Mouse (Mus musculus) liver, postnatal 0 days (tissue): ENCODE measurements around the gene Zfp991. TPM values are rescaled to one million over a fixed set of nuclear protein-coding genes. Genes with fewer than 3 reads are reported as not detected.
A peak's percentile ranks its signal among the peaks of the same experiment; 100 is the strongest.
"Not testable (repeated sequence)": the region's sequence is repeated elsewhere in the genome, so short reads cannot be mapped to it uniquely, and the experiment has no call there.

ENCODE experiments used
- ATAC-seq: fragments of 200-750 bp; cut with Nextera tagmentation; 2 replicates; pipeline ENCODE4 v1.8.0; 2017; ENCODE audit warnings: mild to moderate bottlenecking, moderate library complexity
- DNase-seq: peaks from one replicate; pipeline ENCODE4 v3.0.0-alpha.2; 2016
- H3K27ac ChIP-seq: fragments of 300-500 bp; sonication (generic); 2 replicates; pipeline ENCODE4 v1.5.1; 2014; ENCODE audit warnings: antibody characterized with exemption, moderate library complexity, mild to moderate bottlenecking, low read depth
- H3K27me3 ChIP-seq: fragments of 300-500 bp; sonication (generic); 2 replicates; pipeline ENCODE4 v1.6.1; 2014; ENCODE audit warnings: low read length, control low read depth, mixed read lengths; ENCODE audit not compliant: insufficient read depth
- H3K36me3 ChIP-seq: fragments of 300-500 bp; sonication (generic); replicated peaks from 2 replicates; pipeline ENCODE4 v1.6.1; 2014; ENCODE audit warnings: mild to moderate bottlenecking, control low read depth, low read length, moderate library complexity, mixed read lengths; ENCODE audit not compliant: insufficient read depth
- H3K4me1 ChIP-seq: fragments of 300-500 bp; sonication (generic); 2 replicates; pipeline ENCODE4 v1.6.1; 2014; ENCODE audit warnings: antibody characterized with exemption, mild to moderate bottlenecking, control low read depth; ENCODE audit not compliant: insufficient read depth
- H3K4me2 ChIP-seq: fragments of 300-500 bp; sonication (generic); 2 replicates; pipeline ENCODE4 v1.6.1; 2014; ENCODE audit warnings: low read depth, mild to moderate bottlenecking, low read length, moderate library complexity, mixed read lengths
- H3K4me3 ChIP-seq: fragments of 300-500 bp; sonication (generic); 2 replicates; pipeline ENCODE4 v1.5.1; 2014; ENCODE audit warnings: low read depth, low read length
- H3K9ac ChIP-seq: fragments of 300-500 bp; sonication (generic); replicated peaks from 2 replicates; pipeline ENCODE4 v1.6.1; 2014; ENCODE audit warnings: mild to moderate bottlenecking, moderate library complexity
- H3K9me3 ChIP-seq: fragments of 300-500 bp; sonication (generic); 2 replicates; pipeline ENCODE4 v1.6.1; 2016; ENCODE audit warnings: mild to moderate bottlenecking, control low read depth, low read length, mixed read lengths
- CTCF ChIP-seq: sonication (generic); IDR thresholded peaks from 2 replicates; pipeline ENCODE4 v1.5.1; 2016; ENCODE audit warnings: antibody characterized with exemption, low read depth
- WGBS: fragments of 180-500 bp; shearing (Covaris S2); extraction: QIAGEN DNeasy Blood & Tissue Kit; methylation state at CpG from one replicate; pipeline ENCODE4 v1.1.7; 2014; ENCODE audit not compliant: insufficient replicate concordance; 5-methylcytosine and 5-hydroxymethylcytosine counted together
- polyA plus RNA-seq: library from polyadenylated mRNA; unstranded; fragments of >200 nt; fragmentation: Nextera tagmentation; extraction: Ambion mirVana; gene quantifications from 2 replicates; pipeline ENCODE4 v1.2.1, GENCODE M21; 2015

The Zfp991 gene
- polyA plus RNA-seq: 2.0 and 2.2 TPM in 2 replicates

DNA sequence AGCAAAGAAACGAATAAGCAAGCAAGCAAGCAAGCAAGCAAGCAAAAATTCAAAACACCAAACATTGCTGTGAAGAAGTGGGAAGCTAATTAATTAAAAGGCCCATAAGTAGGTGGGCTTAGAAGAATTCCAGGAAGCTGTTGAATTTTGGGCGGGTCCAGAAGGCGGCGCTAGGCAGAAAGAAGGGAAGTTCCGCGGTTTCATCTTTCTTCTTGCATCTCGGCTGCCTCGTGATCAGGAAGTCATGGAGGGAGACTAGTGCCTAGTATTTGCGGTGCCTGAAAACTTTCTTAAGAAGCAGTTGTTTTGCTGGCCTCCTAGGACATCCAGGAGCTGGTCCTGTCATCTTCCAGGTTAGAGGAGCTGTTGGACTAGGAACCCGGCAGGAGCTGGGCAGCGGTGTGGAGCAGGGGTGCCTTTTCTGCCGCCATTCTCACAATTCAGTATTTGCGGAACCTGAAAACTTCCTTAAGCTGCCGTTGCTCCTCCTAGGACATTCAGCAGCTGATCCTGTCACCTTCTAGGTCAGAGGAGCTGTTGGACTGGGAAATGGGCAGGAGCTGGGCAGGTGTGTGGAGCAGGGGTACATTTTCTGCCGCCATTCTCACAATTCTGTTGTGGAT is at the start of gene Zfp991:
Zfp991 (plus strand) TSS at position 202 of the 623 bp plus-strand sequence.
- not testable (repeated sequence) for H3K9me3 ChIP-seq, H3K36me3 ChIP-seq, H3K27ac ChIP-seq, DNase-seq, H3K9ac ChIP-seq, H3K4me2 ChIP-seq, H3K4me1 ChIP-seq, ATAC-seq, H3K27me3 ChIP-seq, H3K4me3 ChIP-seq
- 29% methylated on average over 2 of the region's 15 CpGs for WGBS

DNA sequence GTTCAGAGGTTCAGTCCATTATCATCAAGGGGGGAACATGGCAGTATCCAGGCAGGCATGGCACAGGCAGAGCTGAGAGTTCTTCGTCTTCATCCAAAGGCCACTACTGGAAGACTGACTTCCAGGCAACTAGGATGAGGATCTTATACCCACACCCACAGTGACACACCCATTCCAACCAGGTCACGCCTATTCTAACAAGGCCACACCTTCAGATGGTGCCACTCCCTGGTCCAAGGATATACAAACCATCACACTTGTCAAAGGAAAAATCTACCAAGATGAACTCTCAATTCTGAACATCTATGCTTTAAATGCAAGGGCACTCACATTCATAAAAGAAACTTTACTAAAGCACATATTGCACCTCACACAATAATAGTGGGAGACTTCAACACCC is 36.2 kb upstream of the Zfp991 start:
- DNase-seq, H3K4me2 ChIP-seq, H3K27me3 ChIP-seq, H3K9ac ChIP-seq, ATAC-seq, H3K4me1 ChIP-seq, H3K36me3 ChIP-seq, H3K27ac ChIP-seq, H3K4me3 ChIP-seq, H3K9me3 ChIP-seq: not testable (repeated sequence)
- 49% methylated on average over 2 of the region's 2 CpGs for WGBS

DNA sequence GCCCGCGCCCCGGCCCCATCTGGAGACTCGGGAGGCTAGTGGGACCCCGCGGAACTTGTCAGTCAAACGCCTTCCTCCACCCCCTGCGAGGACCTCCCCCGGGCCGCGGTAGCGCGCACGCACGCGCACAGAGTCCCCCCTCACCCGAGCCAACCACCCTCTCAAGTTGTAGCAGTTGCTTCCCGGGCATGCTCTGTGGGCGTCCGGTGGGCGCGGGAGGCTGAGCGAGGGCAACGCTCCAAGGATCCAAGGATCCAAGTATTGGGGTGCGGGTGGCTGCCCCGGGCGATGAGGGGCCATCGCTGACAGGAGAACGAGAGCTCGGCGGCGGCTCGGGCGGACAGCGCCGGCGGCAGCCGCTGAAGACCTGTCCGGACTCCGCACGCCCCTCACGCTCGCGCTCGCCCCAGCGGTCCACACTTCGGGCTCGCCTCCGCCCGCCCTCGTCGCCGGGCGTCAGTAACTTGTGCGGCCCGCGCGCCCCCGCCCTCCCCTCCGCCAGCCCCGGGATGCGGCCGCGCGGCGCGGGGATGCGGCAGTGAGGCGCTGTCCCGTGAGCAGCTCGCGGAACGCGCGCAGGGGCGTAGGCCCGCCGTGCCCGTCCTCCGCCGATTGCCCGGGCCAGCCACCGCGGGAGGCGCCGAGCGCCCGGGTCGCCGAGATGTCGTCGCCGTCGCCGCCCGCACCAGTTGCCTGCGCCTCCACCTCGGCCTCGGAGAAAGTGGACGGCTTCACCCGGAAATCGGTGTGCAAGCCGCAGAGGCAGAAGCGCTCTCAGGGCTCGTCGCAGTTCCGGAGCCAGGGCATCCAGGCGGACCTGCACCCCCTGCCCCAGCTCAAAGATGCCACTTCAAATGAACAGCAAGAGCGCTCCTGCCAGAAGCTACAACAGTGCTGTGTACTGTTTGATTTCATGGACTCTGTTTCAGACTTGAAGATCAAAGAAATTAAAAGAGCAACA is 29.9 kb upstream of the Zfp991 start:
- peak overlapping the region; percentile 63 for H3K4me2 ChIP-seq
- peak overlapping the region; percentile 35 for H3K4me3 ChIP-seq
- H3K9me3 ChIP-seq, ATAC-seq, H3K36me3 ChIP-seq, H3K27me3 ChIP-seq, H3K9ac ChIP-seq, DNase-seq, H3K4me1 ChIP-seq, H3K27ac ChIP-seq: not testable (repeated sequence)
- WGBS: 3% methylated on average over 51 of the region's 109 CpGs

DNA sequence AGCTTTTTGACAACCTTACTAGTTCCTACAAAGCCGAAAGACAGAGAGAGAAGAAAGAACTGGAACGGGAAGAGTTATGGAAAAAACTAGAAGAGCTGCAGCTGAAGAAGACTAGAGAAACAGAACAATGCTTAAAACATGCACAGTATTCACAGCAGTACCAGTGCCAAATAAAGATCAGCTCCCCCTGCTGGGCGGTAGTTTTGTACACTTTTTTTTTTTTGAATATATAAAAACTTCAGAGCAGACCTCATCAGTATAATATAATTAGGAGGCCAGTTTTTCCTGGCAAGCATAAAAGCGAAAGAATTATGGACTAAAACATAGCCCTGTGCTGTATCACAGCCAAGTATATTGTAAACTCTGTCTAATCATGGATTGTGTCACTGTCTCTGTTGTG is 28.0 kb upstream of the Zfp991 start:
- TF ChIP-seq CTCF: 0 out of 2 replicates have a peak, but pooled peaks have one; percentile 1
- not testable (repeated sequence) for H3K27me3 ChIP-seq, H3K9ac ChIP-seq, H3K27ac ChIP-seq, H3K4me3 ChIP-seq, H3K9me3 ChIP-seq, H3K36me3 ChIP-seq, ATAC-seq, DNase-seq, H3K4me1 ChIP-seq, H3K4me2 ChIP-seq
- WGBS: 46% methylated on average over 4 of the region's 4 CpGs

- H3K4me1 ChIP-seq, DNase-seq, ATAC-seq, H3K4me3 ChIP-seq, H3K27me3 ChIP-seq, H3K9me3 ChIP-seq, H3K9ac ChIP-seq, H3K4me2 ChIP-seq, H3K36me3 ChIP-seq, H3K27ac ChIP-seq: not testable (repeated sequence)
- whole genome bisulfite sequencing: 67% methylated on average over 2 of the region's 3 CpGs
Observed at GRCm38 (mm10) chr4:147117839-147118238, 14.0 kb upstream of the Zfp991 start.

DNA sequence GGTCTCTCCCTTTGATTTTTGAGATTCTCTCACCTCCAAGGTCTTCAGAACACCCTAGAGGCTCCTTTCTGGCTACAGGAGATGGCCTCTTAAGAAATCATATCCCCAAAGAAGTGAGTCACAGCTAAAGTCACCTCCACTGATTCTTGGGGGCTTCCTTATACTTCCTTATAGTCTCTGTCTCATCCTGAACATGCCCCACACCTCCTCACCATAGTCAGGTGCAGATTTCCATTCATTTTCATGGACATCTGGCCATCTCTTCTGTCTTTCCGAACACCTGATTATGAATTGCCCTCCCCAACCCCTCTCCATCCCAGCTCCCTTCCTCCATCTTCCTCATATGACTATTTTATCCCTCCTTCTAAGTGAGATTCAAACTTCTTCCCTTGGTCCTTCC is 9.6 kb upstream of the Zfp991 start:
- not testable (repeated sequence) for DNase-seq, H3K4me1 ChIP-seq, ATAC-seq, H3K4me3 ChIP-seq, H3K36me3 ChIP-seq, H3K9ac ChIP-seq, H3K9me3 ChIP-seq, H3K27me3 ChIP-seq, H3K4me2 ChIP-seq, H3K27ac ChIP-seq
- WGBS: 57% methylated on average over 1 of the region's 1 CpGs

DNA sequence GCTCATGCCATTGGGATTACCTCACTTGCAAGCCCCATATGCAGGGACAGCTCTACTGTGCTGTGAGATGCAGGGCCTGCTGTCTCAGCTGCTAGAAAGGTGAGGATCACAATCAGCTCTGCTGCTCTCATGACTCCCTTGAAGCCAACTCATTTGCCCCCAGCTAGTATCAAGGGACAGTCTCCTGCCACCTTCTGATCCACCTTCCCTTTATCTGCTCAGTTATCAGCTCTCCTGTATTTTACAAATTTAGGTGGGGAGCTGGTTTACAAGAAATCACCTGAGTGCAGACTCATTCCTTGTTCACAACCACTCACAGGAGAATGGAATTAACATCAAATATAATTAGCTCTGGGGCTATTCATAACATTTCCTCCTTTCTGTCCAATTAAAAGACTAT is 8.0 kb upstream of the Zfp991 start:
- not testable (repeated sequence) for H3K9ac ChIP-seq, H3K4me3 ChIP-seq, H3K4me1 ChIP-seq, H3K27me3 ChIP-seq, H3K4me2 ChIP-seq, H3K27ac ChIP-seq, H3K36me3 ChIP-seq, H3K9me3 ChIP-seq, DNase-seq, ATAC-seq

DNA sequence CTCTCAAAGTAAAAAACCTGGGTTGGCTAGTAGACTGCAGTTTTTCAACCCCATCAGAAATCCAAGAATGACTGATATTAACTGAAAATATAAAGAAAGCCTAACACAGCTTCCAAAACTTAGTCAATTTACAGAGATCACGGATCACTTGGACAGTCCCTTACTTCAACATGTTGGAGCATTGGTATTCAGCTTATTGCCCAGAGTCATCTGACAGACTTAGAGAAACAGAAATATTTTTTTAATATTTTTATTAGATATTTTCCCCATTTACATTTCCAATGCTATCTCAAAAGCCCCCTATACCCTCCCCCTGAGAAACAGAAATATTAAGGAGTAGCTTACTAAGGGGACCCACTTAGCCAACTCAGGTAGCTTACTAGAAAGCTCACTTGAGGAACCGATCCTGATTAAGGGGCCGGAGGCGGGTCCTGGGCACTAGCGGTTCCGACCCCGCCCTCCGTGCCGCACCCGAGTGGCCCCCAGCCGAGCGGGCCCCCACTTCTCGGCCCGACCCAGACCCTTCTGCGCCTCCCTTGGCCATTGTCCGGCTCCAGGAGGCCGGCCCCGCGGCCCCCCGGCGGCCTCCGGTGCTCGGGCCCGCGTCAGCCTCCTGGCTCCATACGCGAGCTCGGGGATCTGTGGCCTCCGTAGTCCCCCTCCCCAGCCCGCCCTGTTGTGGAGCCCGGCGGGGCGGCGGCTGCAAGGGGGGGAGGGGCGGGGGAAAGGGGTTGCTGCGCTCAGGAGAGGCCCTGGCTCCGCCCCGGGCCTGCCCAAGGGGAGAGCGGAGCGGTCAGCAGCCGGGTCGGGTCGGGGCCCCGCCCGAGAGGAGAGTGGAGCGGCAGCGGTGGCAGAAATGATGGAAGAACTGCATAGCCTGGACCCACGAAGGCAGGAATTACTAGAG is 7.2 kb upstream of the Zfp991 start:
- not testable (repeated sequence) for H3K27me3 ChIP-seq, H3K27ac ChIP-seq, H3K36me3 ChIP-seq, H3K4me1 ChIP-seq, H3K9me3 ChIP-seq
- ATAC-seq (peak; percentile 93), DNase-seq (peak; percentile 64)
- Histone ChIP-seq H3K9ac (peak overlapping the region; percentile 64), H3K4me3 (peak overlapping the region; percentile 61), H3K4me2 (peak overlapping the region; percentile 84)
- WGBS: 10% methylated on average over 45 of the region's 48 CpGs

- H3K4me2 ChIP-seq: peak overlapping the region; percentile 84
- H3K9ac ChIP-seq: peak overlapping the region; percentile 64
- ATAC-seq, H3K9me3 ChIP-seq, H3K36me3 ChIP-seq, H3K27ac ChIP-seq, H3K27me3 ChIP-seq, H3K4me1 ChIP-seq, DNase-seq: not testable (repeated sequence)
- 21% methylated on average over 4 of the region's 4 CpGs for WGBS
- H3K4me3 ChIP-seq: peak overlapping the region; percentile 61
Observed at GRCm38 (mm10) chr4:147125326-147125725, 6.5 kb upstream of the Zfp991 start.
